Mouse (Mus musculus) R1 (cell line): Measurements from ENCODE around the gene Cmtm7.

Source experiments
- DNase-seq: peaks from one replicate; pipeline ENCODE4 v3.0.0-alpha.2; 2018; ENCODE audit warnings: low read depth, low spot score

The Cmtm7 gene

DNA sequence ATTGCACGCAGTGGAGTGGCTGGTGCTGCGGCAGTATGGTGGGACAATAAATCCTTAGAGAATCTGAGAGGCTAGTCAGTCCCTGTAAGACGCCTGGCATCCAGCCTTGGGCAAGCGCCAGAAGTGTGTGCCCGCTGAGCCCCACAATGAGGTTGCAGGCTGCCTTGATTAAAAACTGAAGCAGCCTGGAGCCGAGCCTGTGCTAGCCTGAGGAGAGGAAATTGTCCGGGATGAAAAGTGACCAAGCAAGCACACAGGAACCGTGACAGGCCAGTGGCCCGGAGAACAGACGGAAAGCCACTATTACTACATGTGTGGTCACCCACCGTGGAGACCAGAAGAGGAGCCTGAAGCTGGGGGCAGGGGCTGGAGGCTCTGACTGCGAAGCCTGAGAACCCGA lies 14.6 kb downstream of the Cmtm7 start:
- no peak for DNase-seq

DNA sequence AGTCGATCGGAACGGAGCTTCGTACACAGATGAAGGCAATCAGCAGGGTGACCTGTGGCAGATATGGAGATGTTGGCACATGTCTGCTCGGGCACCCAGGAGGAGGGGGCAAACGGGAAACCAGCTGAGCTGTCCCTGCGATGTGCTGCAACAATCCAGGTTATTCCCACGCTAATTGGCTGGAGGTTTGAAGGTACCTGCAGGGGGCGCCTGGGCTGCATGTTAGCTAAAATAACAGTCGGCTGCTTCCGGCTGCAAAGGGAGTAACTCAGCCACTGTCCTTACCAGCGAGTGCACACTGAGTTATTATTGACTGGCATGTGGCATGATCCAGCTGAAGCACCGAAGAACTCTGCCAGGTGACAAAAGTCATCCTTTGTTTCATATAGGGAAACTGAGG lies 18.3 kb downstream of the Cmtm7 start:
- DNase-seq, result peak; percentile 86

- DNase-seq, result peak; percentile 57
Observed at GRCm38 (mm10) chr9:114761848-114762247, 19.8 kb downstream of the Cmtm7 start.

GRCm38 (mm10) chr9:114760353-114760752 lies 21.3 kb downstream of the Cmtm7 start:
- DNase-seq, result no peak

DNA sequence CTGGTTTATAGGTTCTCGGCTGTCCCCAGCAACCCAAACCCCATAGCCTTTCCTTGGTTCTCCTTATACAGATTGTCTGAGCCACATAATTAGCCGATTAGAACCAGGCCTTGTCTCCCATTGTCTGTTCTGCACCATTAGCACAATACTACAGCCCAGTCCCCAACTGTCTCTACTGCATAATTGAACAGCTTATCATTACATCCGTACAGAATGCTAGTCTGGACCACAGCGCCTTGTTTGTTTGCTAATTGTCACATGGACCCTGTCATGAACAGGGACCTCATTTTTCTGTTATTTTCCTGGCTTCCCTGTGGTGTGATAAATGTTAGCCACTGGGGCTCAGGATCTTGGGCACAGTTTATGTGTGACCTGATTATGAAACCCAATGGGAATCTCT lies 21.8 kb downstream of the Cmtm7 start:
- no peak for DNase-seq

- DNase-seq, result no peak
Observed at GRCm38 (mm10) chr9:114758801-114759200, 22.9 kb downstream of the Cmtm7 start.

- peak; percentile 75 for DNase-seq
Observed at GRCm38 (mm10) chr9:114758272-114758671, 23.4 kb downstream of the Cmtm7 start.

- peak; percentile 89 for DNase-seq
Observed at GRCm38 (mm10) chr9:114752863-114753484, 28.7 kb downstream of the Cmtm7 start.

GRCm38 (mm10) chr9:114752311-114752710 lies 29.3 kb downstream of the Cmtm7 start:
- DNase-seq, result no peak

GRCm38 (mm10) chr9:114751582-114751981 lies 30.1 kb downstream of the Cmtm7 start:
- DNase-seq, result no peak

GRCm38 (mm10) chr9:114747466-114747865 lies 34.2 kb downstream of the Cmtm7 start:
- DNase-seq, result peak; percentile 61

- DNase-seq, result no peak
Observed at GRCm38 (mm10) chr9:114747012-114747411, 34.6 kb downstream of the Cmtm7 start.

DNA sequence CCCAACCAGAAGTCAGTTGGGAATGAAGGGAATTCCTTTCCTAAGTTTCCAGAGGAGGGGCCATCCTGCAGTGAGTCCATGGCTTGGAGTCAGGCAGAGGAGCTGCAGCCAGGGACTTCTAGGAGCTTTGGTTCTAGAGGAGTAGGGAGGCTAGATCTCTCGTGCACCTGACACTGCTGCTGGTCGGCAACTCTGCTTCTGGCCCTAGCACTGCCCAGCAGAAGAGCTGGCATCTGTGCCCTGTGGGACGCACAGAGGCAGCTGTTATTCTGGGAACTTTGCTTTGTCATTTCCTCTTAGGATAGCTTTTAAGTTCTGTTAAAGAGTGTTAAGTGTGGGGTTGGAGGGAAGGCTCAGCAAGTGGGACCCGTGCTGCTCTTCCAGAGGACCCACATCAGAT lies 36.0 kb downstream of the Cmtm7 start:
- DNase-seq, result no peak

DNA sequence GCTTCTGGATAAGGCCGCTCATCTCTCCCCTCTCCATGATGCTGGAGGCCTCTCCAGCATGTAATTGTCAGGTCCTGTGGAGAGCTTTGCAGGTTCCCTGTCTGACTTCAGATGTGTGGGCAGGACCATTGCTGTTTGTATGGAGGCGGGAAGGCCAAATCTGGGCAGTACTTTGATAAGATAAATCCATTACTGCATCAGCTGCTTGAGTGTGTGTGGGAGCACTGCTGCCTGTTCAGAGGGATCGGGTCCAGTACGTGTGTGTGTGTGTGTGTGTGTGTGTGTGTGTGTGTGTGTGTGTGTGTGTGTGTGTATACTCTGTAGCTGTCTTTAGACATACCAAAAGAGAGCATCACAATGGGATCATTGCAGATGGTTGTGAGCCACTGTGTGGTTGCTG lies 36.5 kb downstream of the Cmtm7 start:
- DNase-seq, result no peak

DNA sequence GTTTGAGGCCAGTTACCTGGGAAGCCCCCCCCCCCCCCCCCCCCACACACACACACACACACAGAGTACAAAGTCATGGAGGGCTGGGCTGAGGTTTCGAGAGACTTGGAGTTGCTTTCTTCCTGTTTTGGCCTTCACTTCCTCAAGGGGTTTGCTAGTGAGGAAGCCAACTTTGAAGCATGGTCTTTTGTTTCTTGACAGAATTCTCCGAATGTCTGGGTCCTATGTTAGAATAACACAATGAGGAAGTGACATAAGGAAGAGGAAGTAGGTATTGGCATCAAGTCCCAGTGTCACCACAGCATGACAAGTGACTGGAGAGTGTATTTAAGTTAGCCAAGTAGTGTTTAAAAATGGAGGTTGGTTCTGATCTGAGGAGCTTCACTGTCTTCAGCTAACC lies 38.9 kb downstream of the Cmtm7 start:
- no peak for DNase-seq

- DNase-seq, result no peak
Observed at GRCm38 (mm10) chr9:114740336-114740735, 41.3 kb downstream of the Cmtm7 start.

DNA sequence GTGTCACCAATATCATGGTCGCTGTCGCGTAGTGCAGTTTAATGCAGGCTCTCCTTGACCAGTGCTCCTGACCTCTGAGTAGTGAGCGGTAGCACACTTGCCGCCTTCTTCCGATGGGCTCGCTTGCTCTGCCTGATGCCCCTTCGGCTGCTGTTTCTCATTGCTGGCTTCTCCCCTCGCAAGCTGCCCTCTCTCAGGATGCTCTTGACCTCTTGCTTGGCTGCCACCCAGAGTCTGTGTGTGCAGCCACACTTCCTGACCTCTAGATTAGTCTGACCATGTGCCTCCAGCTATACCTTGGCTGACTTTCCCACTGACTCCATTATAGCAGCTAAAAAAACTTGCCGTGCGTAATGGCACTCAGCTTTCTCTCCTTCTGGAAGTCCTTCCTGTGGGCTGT lies 45.2 kb downstream of the Cmtm7 start:
- DNase-seq, result no peak

- no peak for DNase-seq
Observed at GRCm38 (mm10) chr9:114733238-114733637, 48.4 kb downstream of the Cmtm7 start.

GRCm38 (mm10) chr9:114731871-114732682 lies 49.6 kb downstream of the Cmtm7 start:
- DNase-seq, result no peak

- peak; percentile 95 for DNase-seq
Observed at GRCm38 (mm10) chr9:114731011-114731755, 50.5 kb downstream of the Cmtm7 start, which contains the start of gene Cmtm6. Gene Cmtm6, plus strand, starts transcription at chr9:114731116.

DNA sequence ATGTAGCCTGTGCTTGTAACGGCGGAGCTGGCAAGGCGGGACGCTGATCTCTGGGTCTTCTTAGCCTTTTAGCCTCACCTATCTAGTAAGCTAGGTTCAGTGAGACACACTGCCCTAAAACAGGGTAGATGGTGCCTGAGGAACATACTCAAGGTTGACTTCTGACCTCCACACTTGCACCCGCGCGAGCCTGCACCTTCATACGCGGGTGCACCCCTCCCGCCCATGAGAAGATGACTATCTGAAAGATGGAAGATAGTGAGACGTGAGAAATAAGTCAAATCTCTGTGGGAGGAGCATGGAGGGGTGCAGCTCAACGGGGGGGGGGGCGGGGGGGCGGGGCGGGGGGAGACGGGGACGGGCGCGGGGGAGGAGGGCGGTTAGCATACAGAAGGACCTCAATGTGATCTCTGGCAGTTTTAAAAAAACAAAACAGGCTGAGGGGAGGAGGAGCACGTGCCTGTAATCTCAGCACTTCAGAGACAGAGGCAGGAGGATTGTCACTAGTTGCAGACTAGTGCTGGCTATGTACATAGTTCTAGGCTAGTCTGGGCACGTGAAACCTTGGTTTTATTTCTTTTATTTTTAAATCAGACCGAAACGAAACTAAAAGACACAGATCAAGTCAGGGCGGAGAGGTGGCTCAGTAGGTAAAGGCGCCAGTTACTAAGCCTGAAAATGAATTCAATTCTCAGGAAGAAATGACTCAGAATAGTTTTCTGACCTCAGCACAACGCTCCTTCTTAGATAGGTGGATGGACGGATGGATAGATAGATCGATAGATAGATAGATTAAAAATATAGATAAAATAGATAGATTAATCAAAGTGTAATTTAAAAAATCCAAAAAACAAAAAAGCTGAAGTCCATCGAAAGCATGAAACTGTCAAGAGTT lies 51.5 kb downstream of the Cmtm7 start:
- DNase-seq, result peak; percentile 55
